Mouse (Mus musculus): Measurements from ENCODE around the gene Vegfa.
A peak's percentile ranks its signal among the peaks of the same experiment; 100 is the strongest.

- peak; percentile 95 for TF ChIP-seq CTCF (IDR thresholded peaks at IDR 0.05; ENCODE audit: control insufficient read depth, insufficient read depth, insufficient read length)
- no peak for TF ChIP-seq FOSL1 (IDR thresholded peaks at IDR 0.05; ENCODE audit: insufficient read depth, low read length, poor library complexity, severe bottlenecking)
- no peak for TF ChIP-seq USF1 (IDR thresholded peaks at IDR 0.05; ENCODE audit: low read depth)
- TF ChIP-seq MYOG (IDR thresholded peaks at IDR 0.05; ENCODE audit: control insufficient read depth, extremely low read depth, insufficient read length), result no peak
- TF ChIP-seq MYOD1 (IDR thresholded peaks at IDR 0.05; ENCODE audit: control insufficient read depth, insufficient read length, low read depth), result no peak
- TF ChIP-seq CEBPB (IDR thresholded peaks at IDR 0.05; ENCODE audit: low read depth), result no peak
Observed at GRCm38 (mm10) chr17:46032257-46032991, at the start of gene Vegfa.
